Mouse (Mus musculus) T-cell, adult 2 months (primary cell): ENCODE measurements around the gene Nav2.

Experiments used
- DNase-seq: peaks from one replicate; pipeline ENCODE4 v3.0.0; 2022; ENCODE audit warnings: low spot score

Gene Nav2

DNA sequence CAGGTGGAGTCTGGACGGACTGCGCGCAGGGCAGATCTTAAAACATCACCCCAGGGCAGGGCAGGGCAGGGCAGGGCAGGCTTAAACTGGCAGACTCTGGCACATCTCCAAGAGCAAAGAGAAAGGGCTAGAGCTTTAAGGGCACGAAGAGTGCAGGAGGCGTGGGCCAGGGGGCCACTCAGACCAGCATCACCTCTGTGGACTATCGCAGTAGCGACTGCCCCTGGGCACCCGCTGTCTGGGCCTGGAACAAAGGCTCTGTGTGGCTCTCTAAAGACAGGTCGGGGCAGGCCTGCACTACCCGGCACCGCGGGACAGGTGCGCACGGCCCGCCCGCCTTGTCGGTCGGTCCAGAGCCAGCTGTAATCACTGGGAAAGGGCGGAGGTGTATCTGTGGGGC is 491.9 kb downstream of the Nav2 start:
- DNase-seq, result no peak

DNA sequence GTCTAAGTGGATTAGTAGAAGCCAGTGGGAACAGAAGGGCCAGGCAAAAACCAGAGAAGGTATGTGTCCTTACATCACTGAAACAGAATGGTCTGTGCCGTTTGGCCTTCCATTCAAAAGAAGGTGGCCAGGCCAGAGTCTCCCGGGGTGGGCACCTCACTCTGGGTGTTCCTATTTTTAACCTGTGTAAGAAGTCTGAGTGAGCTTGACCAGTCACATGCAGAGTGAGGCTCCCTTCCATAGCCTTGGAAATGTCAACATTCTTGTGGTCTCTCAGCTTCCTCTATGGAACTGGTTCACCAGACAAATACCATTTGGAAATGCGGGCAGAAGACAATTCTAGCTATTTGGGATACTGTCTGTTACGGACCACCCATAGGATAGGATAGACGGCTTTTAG is 494.0 kb downstream of the Nav2 start:
- DNase-seq, result no peak

DNA sequence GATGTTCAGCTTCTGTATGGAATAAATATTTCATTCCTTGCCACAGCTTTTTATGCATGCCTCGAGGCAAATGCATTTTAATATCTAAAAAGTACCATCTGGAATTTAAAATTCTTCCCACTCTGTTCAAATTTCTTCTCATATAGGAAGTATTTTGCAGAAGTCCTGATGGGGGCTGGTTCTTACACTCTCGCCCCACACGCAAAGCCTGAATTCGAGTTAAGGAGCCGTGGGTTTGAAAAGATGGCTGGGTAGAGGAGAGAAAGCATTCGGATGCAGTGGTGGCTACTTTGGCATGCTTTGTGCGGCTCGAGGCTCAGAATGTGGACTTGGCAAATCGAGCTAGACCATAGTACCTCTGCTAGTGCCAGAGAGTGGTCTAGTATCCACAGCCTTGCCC is 499.2 kb downstream of the Nav2 start:
- no peak for DNase-seq

DNA sequence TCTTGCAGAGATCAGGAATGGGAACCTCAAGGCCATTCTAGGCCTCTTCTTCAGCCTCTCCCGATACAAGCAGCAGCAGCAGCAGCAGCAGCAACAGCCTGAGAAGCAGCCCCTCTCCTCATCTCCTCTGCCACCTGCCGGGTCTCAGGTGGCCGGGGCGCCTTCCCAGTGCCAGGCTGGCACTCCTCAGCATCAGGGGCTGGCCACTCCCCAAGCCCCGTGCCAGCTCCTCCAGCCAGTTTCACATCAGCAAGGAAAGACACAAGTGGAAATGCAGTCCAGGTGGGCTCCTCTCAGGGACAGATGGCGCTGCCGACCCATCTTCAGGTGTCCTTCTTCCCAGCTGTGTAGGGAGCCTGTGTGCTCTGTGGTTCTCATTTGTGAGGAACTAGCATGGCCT is 500.1 kb downstream of the Nav2 start:
- DNase-seq, result no peak

DNA sequence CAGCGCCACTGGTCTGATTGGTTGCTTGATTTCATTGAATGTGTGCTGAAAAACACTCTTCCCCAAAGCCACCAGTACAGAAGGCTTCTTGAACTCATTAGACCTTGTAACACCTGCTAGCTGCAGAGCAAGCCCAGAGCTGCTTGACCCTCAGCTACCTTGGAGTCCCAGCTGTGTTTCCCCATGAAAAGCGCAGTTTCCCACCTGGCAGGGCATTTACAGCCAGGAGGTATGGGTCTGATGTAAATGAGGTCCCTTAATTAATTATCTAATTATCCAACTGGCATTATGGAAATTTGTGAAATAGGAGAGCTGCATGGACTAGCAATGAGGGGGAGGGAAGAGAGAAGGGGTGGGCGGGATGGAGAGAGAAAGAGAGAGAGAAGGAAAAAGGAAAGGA is 500.7 kb downstream of the Nav2 start:
- DNase-seq, result no peak

DNA sequence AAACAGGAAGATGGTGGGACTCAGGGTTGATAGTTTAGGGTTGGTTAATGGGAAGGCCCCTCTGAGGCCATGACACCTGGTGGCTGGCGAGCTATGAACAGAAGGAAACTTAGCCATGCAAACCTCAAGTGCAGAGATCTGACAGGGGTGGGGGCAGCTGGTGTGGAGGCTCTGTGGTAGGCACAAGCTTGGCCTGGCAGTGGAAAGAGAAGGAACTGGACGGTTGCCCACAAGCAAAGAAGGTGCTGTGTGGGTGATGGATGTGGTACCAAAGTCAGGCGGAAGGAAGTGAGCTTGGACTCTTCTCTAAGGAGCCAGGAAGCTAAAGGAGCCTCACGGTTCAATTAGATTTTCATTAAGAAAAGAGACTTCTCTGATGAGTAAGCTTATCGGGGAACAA is 501.7 kb downstream of the Nav2 start:
- no peak for DNase-seq

DNA sequence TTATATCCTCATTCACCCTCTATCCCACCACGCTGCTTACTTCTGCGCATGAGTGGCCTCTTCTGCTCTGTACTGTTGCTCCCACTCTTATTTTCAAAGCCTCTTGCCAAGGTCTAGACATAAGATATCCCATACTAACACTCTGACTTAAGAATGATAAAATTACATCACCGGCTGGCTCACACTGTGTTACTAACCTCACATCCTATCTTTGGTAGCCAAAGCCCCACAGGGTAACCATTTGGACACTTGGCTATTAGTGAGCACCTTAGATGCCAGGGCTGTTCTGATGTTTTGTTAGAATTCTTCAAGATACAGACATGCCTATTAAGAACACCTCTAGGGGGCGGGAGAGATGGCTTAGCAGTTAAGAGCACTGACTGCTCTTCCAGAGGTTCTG is 502.4 kb downstream of the Nav2 start:
- DNase-seq, result no peak

DNA sequence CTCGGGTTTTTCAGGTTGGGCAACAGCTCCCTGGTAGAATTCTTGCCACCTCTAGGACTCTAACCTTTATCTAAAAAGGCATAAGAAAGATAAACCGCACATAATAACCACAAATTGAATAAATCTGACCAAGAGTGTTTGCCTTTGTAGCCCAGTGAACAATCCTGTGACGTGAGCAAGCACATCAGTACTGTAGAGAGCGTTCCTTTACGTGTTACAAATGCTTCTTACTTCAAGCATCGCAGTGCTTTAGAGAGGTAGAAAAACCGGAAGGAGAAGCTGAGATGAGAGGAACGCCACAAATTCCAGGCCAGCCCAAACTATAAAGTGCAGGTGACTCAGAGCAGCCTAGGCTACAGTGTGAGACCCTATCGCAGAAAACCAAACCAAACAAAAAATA is 503.3 kb downstream of the Nav2 start:
- DNase-seq, result no peak

DNA sequence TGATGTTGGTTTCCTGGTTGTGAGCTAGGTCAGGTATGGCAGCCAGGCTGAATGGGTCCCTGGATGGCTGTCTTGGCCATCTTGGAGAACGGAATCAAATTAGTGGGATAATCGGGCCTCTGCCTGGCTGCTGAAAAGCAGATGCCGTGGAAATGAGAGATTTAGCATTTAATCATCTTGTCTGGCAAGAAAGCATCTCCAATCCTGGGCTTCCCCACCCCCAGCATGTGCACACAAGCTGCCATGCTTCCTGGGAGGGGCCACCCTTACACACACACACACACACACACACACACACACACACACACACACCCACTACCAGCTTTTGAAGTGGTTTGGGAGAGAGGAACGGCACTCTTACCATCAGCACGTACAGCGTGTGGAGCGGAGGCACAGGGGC is 506.6 kb downstream of the Nav2 start:
- DNase-seq, result no peak

DNA sequence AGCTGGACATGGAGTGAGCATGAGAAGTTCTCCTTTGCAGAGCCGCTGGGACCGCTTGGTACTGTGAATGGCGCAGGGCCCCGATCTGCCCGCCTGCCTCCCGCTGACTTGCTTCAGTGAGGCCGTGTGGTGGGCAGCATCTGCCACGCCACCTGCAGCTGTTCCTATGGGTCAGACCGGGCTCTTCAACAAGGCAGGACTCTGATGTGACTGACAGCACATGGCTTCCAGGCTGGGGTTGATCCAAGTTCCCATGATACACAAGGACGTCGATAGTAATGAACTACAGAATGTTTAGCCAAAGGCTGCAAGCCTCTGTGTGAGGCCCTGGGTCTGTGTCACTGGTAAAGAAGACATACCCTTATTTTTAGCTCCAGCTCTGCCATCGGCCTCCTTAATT is 507.2 kb downstream of the Nav2 start:
- DNase-seq, result no peak

DNA sequence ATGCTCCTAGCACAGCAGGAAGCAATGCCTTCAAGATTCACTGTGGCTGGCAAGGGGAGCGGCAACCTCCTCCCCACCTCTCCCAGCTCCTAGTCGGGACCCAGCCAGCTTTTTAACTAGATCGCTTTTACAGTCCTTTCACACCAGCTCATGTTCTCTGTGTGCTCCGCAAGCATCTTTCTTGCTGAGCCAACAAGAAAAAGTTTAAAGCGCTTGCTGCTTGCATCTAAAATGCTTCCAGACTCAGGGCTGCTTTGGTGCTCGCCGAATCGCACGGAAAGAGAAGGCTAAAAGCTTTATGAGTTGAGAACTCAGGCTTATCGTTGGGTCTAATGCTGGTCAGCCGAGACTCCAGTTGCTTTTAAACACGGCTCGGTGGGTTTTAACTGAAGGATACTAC is 510.3 kb downstream of the Nav2 start:
- no peak for DNase-seq

DNA sequence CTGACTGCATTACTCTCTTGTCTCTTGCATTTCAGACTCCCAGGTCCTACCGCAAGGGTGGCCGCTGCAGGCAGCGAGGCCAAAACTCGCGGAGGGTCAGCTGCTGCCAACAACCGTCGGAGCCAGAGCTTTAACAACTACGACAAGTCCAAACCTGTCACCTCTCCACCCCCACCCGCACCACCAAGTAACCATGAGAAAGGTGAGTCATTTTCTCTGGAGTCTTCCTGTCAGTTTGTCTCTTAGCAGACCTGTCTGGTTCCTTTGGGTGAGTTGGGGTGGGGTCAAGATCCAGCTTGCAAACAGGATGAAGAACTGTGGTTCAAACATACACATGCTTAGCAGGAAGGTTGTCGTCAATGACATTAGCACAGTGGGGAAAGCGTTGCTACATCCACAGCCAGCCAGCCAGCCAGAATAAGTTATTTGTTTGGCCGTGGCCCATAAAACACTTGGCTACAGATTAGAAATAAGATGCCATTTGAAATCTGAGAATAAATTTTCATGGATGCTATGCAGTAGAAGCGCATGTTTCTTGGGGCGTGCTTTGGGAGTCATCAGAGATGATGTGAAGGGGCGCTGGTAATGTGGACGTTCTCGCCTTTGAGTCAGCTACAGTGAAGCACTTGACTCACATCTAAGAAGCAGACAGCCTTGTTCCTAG is 511.8 kb downstream of the Nav2 start:
- DNase-seq, result peak; percentile 28

DNA sequence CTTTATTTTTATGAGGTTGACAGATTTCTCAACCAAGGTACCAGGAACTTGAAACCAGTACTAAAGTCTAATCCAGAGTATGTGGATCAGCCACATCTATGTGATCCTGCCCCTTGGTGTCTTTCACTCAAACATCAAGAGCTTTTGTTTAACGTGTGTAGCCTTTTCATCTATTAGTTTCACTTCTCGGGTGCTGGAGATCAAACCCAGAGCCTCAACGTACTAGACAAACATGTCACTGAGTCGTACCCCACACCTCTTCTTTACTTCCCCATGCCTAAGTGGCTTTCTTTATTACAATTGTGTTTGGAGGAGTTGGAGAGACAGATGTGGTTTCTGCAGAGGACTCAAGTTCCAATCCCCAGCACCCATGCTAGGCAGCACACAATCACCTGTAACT is 512.7 kb downstream of the Nav2 start:
- DNase-seq, result peak; percentile 35

DNA sequence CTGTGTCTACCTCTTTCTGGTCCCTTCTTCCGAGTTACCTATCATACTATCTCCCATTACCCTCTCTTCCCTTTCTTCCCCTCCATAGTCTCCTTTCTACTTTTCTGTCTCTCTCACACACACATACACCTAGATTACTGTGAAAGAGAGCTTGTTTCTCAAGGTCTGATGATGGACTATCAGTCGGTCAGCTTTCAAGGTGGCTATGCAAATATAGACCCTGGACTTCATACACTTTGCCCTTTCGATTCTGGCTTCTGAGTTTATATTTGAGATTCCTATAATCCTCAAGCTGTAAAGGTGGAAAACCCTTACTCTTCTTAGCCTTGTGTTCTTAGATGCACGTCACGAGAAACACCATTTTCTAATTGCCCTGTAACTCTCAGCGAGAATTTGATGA is 515.4 kb downstream of the Nav2 start:
- DNase-seq, result no peak

DNA sequence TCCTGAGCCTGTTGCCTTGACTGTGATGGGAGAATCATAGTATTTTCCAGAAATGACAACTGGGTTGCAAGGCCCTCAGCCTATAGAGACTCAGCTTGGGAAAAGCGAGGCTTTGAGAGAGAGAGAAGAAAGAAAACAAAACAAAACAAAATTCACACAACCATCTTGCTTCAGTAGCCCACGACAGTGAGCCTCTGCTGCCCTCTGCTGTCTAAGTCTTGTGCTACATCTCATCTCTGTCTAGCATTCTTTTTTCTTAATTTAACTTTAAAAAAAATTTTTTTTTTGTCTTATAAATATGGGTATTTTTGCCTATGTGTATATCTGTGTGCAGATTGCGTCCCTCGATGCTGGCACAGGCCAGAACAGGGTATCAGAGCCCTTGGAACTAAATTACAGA is 517.5 kb downstream of the Nav2 start:
- peak; percentile 35 for DNase-seq

DNA sequence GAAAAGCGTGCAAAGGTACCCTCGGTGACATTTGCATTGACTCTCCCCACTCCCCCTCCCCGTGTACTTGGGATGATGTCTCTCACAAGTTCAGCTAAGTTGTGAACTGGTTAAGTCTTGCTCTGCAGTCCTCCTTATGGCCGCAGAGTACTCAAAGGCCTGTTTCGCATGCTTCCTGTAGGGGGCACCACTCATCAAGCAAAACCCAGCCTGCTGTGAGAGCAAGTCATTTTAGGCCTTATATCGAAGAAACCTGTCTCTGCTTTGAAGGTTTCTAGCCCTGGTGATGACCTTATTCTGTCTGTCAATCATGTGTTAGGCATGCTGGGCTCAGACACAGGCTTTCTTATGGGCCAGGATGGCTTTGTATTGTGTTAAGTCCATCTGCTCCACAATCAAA is 519.3 kb downstream of the Nav2 start:
- peak; percentile 25 for DNase-seq

DNA sequence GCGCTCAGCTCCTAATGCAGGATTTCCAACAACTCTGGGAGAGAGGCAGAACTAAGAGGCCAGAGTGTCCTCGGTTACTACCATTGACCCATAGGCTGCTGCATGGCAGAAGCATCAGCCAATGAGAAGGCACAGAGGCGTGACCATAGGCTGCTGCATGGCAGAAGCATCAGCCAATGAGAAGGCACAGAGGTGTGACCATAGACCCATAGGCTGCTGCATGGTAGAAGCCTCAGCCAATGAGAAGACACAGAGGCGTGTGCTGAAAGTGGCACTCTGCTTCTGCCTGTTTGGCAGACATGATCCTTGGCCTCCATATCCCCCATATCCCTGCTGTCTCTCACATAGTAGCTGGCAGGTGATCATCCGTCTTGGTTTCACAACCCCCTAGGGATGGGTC is 520.4 kb downstream of the Nav2 start:
- DNase-seq, result no peak

DNA sequence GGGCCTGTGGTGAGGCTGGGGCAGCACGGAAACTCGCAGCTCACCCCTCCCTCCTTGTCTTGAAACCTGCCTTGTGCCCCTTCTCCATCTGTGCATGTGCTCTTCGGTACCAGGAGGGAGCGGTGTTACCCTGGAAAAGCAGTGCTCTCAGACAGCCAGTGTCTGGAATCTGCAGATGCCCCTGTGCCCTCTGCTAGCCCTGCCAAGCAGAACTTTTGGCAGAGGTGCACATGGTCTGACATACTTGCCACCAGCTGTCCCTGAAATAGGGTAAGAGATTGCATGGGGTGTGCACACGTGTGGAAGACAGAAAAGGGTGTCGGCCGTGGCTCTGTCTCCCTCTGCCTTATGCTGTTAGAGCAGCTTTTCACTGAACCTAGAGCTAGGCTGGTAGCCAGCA is 522.3 kb downstream of the Nav2 start:
- DNase-seq, result no peak

DNA sequence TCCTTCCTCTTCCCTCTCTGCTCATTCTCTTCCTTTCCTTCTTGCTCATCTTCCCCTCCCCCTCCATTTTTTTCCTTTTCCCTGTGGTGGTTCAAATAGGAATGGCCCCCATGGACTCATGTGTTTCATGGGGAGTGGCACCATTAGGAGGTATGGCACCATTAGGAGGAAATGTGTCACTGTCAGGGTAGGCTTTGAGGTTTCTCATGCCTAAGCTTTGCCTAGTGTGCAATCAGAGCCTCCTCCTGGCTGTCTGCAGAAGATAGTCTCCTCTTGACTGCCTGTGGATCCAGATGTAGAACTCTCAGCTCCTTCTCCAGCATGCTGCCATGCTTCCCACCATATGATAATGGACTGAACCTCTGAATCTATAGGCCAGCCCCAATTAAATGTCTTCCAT is 525.4 kb downstream of the Nav2 start:
- no peak for DNase-seq

DNA sequence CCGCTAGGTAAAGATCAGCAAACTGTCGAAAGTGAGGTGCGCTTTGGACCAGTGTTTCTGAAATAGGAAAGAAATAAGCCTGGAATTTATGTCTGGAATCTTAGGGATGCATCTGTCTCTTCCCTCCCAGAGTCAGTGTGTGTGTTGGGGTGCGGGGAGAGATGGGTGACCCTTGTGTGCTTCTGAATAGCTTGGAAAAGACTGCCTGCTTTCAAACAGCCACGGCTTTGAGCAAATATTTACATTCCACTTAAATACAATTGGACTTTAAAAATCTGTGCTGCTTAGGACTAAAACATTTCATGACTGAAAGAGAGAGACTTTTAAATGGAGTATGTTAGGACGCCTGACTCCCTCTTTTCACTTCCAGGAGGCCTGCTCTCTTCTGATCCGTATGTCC is 528.0 kb downstream of the Nav2 start:
- DNase-seq, result no peak

DNA sequence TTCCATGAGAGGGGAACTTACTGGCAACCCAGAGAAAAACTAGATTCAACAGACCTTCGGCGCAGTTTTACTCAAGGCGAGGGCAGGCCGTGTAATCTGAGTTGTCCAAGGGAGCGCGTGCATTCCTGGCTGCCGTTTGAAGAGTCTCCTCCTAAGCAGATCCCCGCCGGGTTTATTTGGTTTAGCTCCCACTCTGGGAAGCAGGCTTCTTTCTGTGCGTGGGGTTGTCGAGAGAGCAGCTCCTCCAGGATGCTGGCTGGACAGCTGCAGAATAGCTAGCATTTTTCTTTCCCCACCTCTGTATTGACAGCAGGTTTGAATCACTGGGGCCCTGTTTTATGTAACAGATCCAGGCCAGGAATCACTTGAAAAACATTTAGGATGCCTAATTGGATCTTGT is 529.4 kb downstream of the Nav2 start:
- DNase-seq, result no peak

DNA sequence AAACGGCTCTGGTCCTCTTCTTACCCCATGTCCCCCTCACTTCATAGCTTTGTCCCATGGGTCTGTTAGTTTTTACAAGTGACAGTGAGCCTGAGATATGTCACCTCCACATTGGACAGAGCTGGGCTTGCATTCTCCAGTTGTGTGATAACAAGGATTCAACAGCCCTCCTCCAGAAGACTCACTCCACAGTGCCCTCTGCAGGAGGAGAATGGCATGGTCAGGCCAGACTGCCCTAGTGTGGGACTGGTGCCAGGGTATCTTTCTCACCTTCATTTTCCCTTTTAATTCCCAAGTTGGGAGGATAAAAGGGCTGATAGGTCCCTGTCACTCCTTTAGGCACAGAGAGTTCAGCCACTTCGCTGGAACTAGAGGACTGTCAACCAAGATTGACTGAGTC is 530.6 kb downstream of the Nav2 start:
- DNase-seq, result no peak

DNA sequence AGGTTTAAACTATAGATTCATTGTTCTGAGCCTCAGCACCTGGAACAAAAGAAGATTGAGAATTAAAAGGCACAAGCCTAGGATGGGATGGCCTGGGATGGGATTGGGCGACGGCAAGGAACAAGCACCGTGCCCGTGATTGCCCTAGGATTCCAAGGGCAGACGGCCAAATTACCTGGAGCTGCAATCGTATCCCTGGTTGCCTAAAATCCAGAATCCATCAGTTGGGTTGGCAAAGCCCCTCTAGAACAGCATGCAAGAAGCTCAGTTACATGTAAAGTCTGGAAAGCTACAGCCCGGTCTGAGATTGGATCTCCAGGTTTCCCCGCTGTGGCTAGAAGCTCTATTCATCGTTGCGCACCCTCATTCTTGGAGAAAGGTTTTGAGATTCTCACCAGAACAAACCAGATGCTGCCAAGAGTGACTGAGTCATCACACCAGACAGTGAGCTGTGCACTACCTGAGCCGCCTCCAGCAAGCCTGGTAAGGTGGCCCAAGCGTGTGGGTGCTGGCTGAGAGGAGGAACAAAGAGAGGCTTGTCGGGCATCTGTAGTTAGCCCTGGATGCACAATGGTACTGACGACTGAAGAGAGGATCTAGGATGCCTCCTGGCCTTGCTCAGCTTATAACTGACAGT is 531.9 kb downstream of the Nav2 start:
- DNase-seq, result no peak

DNA sequence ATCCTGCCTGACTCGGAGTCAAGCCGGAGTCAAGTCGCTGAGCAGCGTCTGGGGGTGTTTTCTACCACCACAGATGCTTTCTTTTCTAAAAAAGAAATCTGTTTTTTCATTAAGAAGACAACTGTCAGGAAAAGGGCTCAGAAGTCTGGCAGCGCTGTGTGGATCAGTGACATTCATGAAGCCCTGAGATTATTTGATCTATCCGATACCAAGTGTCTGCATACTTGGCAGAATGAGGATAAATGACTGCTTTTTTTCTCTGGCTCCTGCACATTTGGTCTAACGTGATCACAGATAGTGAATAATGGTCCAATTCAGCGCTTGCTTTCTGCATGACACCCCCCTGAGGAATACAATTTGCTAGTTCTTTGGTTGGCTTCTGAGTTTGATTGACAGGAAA is 533.7 kb downstream of the Nav2 start:
- DNase-seq, result no peak
